Mouse (Mus musculus) intestine, embryonic 15.5 days (tissue): ENCODE results near the gene Smurf2. TPM values are rescaled to one million over a fixed set of nuclear protein-coding genes. Genes with fewer than 3 reads are reported as not detected.
A peak's percentile ranks its signal among the peaks of the same experiment; 100 is the strongest.
"Not testable (repeated sequence)": the region's sequence is repeated elsewhere in the genome, so short reads cannot be mapped to it uniquely, and the experiment has no call there.

ENCODE experiments used
- ATAC-seq: fragments of 200-750 bp; cut with Nextera tagmentation; 2 replicates; pipeline ENCODE4 v1.8.0; 2017; ENCODE audit warnings: moderate TSS enrichment, moderate library complexity
- H3K27ac ChIP-seq: fragments of 300-500 bp; sonication (generic); 2 replicates; pipeline ENCODE4 v1.5.1; 2015; ENCODE audit warnings: mild to moderate bottlenecking, inconsistent platforms
- H3K27me3 ChIP-seq: fragments of 300-500 bp; sonication (generic); replicated peaks from 2 replicates; pipeline ENCODE4 v1.6.1; 2015; ENCODE audit warnings: inconsistent platforms
- H3K36me3 ChIP-seq: fragments of 300-500 bp; sonication (generic); 2 replicates; pipeline ENCODE4 v1.6.1; 2015; ENCODE audit warnings: inconsistent platforms
- H3K4me1 ChIP-seq: fragments of 300-500 bp; sonication (generic); replicated peaks from 2 replicates; pipeline ENCODE4 v1.6.1; 2015; ENCODE audit warnings: inconsistent platforms
- H3K4me2 ChIP-seq: fragments of 300-500 bp; sonication (generic); replicated peaks from 2 replicates; pipeline ENCODE4 v1.6.1; 2015; ENCODE audit warnings: mild to moderate bottlenecking, inconsistent platforms
- H3K4me3 ChIP-seq: fragments of 300-500 bp; sonication (generic); replicated peaks from 2 replicates; pipeline ENCODE4 v1.5.1; 2015; ENCODE audit warnings: inconsistent platforms
- H3K9ac ChIP-seq: fragments of 300-500 bp; sonication (generic); 2 replicates; pipeline ENCODE4 v1.6.1; 2015; ENCODE audit warnings: inconsistent platforms
- H3K9me3 ChIP-seq: fragments of 300-500 bp; sonication (generic); 2 replicates; pipeline ENCODE4 v1.6.1; 2016; ENCODE audit warnings: inconsistent platforms
- WGBS: fragments of 180-500 bp; shearing (Covaris S2); methylation state at CpG from one replicate; pipeline ENCODE4 v1.1.7; 2015; 5-methylcytosine and 5-hydroxymethylcytosine counted together
- polyA plus RNA-seq: library from polyadenylated mRNA; unstranded; fragments of >200 nt; fragmentation: Nextera tagmentation; extraction: Ambion mirVana; gene quantifications from 2 replicates; pipeline ENCODE4 v1.2.1, GENCODE M21; 2015

The Smurf2 gene
- polyA plus RNA-seq, 1 experiment from 2014 or later, result 11.3 TPM

DNA sequence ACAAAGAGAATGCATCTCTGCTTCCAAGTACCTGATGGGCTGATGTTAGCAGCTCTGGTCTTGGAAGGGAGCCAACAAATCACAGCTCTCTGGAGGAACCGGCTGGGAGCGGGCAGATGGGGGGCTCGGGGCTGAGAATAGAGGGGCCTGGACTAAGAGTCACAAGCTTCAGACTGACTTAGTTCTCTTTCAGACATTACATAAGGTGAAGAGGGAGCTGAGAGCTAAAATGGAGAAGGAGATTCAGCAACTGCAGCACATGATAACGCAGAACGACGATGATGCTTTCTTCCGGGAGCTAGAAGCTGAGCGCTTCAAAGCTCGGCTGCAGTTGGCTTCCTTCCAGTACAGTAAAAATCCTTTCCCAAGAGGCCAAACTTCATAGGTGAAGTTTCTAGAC is 102.2 kb downstream of the Smurf2 start:
- Histone ChIP-seq H3K9ac (no peak overlapping the region), H3K27ac (no peak overlapping the region), H3K36me3 (peaks cover 23% of the 10 kb centered on the region), H3K9me3 (no peaks in the 10 kb centered on the region), H3K4me1 (no peaks in the 10 kb centered on the region; the same call in 1 of the 2 replicates), H3K27me3 (no peaks in the 10 kb centered on the region), H3K4me3 (no peak overlapping the region), H3K4me2 (no peak overlapping the region)
- ATAC-seq, result no peak
- WGBS, result 40% methylated on average over 9 of the region's 9 CpGs

DNA sequence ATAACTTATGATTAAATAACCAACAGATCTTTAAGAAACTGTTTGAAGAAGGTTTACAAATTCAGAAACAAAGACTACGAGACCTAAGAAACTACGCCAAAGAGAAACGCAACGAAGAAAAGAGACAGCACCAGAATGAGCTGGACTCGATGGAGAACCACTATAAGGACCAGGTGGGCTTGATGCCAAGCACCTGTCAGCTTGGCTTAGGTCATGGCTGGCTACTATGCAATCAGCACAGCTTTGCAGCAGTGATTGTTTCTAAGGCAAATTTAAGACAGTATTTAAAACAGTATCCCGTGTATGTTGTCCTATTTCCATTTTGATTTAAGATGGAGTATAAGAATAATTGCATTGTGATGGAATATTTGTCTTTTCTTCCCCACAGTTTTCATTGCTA is 102.7 kb downstream of the Smurf2 start:
- Histone ChIP-seq H3K4me1 (no peaks in the 10 kb centered on the region; the same call in 1 of the 2 replicates), H3K4me3 (no peak overlapping the region), H3K9me3 (no peaks in the 10 kb centered on the region), H3K36me3 (peaks cover 24% of the 10 kb centered on the region), H3K27me3 (no peaks in the 10 kb centered on the region), H3K9ac (no peak overlapping the region), H3K27ac (no peak overlapping the region), H3K4me2 (no peak overlapping the region)
- 79% methylated on average over 6 of the region's 6 CpGs for WGBS
- ATAC-seq, result no peak

DNA sequence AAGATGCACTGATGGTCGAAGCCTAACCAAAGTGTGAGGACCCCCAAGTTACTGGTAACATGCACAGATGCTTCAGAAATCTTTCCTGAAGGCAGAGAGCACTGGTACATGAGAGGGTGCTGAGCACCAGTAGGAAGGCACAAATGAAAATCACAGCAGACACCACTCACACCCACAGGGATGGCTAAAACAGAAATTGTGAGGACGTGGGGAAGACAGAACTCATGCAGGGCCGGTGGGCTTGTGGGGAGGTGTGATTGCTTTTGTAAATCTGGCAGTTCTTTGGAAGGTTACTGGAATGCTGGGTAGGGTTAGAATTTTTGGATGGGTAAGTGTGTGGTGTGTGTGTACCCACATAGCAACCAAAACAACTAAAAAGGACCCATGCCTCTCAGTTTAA is 103.4 kb downstream of the Smurf2 start:
- Histone ChIP-seq H3K36me3 (peaks cover 27% of the 10 kb centered on the region), H3K4me3 (no peak overlapping the region), H3K27me3 (no peaks in the 10 kb centered on the region), H3K27ac (no peak overlapping the region), H3K9ac (no peak overlapping the region), H3K4me1 (no peaks in the 10 kb centered on the region; the same call in 1 of the 2 replicates), H3K4me2 (no peak overlapping the region), H3K9me3 (no peaks in the 10 kb centered on the region)
- ATAC-seq, result no peak
- 92% methylated on average over 3 of the region's 3 CpGs for WGBS

DNA sequence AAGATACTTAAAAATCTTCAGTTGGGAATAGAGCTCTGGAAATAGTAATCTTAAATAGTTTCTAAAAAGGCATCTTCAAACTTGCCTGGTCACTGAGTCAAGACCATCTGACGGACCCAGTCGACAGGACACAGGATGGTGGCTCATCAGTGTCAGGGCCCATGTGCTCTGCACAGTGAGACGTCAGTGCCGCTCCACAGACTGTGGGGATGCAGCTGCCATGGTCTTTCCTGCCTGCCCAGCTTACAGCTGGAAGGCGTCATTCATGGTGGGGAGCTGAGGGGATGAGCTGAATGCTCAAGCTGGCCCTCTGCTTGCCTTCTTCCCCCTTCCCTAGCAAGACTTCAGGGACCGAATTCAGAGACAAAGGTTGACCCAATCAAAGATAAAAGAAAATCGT is 104.2 kb downstream of the Smurf2 start:
- 76% methylated on average over 7 of the region's 7 CpGs for WGBS
- no peaks in the 10 kb centered on the region for H3K9me3 ChIP-seq
- ATAC-seq, result no peak

DNA sequence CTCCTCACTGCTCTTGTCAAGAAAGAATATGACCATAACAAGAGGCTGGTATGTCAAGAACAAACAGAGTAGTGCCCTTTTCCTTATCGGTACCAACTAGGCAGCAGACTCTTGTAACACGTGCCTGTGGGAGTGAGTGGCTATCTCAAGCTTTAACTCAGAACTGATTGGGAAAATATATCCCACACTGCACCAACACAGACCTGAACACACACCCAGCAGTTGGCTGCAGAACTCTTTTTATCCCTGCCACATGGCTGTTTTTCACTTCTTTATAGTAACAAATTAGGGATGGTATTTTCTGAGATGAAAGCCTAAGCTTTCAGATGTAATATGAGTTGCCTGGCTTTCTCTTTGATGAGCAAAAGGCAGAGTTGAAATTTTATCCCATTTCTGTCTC is 104.8 kb downstream of the Smurf2 start:
- H3K4me2 ChIP-seq, result no peak overlapping the region
- no peaks in the 10 kb centered on the region for H3K9me3 ChIP-seq
- peaks cover 32% of the 10 kb centered on the region for H3K36me3 ChIP-seq
- no peak overlapping the region for H3K9ac ChIP-seq
- WGBS, result 82% methylated on average over 2 of the region's 2 CpGs
- no peak overlapping the region for H3K4me3 ChIP-seq
- H3K27me3 ChIP-seq, result no peaks in the 10 kb centered on the region
- no peak overlapping the region for H3K27ac ChIP-seq
- H3K4me1 ChIP-seq, result no peaks in the 10 kb centered on the region; the same call in 1 of the 2 replicates
- ATAC-seq, result no peak

More for the DNA sequence above, 104.2 kb downstream of the Smurf2 start:
- Histone ChIP-seq H3K4me1 (no peaks in the 10 kb centered on the region; the same call in 1 of the 2 replicates), H3K27me3 (no peaks in the 10 kb centered on the region), H3K9ac (no peak overlapping the region), H3K4me2 (no peak overlapping the region), H3K4me3 (no peak overlapping the region), H3K36me3 (peaks cover 27% of the 10 kb centered on the region), H3K27ac (no peak overlapping the region)

DNA sequence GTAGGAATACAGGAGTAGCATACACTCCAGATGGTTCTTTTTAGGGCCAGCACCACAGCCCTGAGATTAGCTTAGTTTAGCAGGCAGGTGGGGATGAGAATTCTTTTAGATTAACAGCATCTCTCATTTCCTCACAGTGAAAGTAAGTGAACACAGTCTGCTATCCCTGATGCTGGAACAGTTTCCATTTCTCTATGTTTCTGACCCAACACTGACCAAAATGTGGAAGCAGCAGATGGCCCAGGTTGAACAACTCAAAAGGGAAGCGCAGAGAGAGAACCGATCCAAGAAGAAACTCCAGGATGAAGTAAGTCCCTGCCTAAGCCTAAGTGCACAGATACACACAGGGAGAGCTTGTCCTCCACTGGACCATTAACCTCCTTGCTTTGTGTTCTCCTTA is 105.2 kb downstream of the Smurf2 start:
- H3K36me3 ChIP-seq, result peaks cover 33% of the 10 kb centered on the region
- H3K9ac ChIP-seq, result no peak overlapping the region
- ATAC-seq, result no peak
- H3K4me1 ChIP-seq, result no peaks in the 10 kb centered on the region; the same call in 1 of the 2 replicates
- H3K27me3 ChIP-seq, result no peaks in the 10 kb centered on the region
- 95% methylated on average over 2 of the region's 2 CpGs for WGBS
- no peaks in the 10 kb centered on the region for H3K9me3 ChIP-seq
- no peak overlapping the region for H3K27ac ChIP-seq
- H3K4me3 ChIP-seq, result no peak overlapping the region
- no peak overlapping the region for H3K4me2 ChIP-seq

DNA sequence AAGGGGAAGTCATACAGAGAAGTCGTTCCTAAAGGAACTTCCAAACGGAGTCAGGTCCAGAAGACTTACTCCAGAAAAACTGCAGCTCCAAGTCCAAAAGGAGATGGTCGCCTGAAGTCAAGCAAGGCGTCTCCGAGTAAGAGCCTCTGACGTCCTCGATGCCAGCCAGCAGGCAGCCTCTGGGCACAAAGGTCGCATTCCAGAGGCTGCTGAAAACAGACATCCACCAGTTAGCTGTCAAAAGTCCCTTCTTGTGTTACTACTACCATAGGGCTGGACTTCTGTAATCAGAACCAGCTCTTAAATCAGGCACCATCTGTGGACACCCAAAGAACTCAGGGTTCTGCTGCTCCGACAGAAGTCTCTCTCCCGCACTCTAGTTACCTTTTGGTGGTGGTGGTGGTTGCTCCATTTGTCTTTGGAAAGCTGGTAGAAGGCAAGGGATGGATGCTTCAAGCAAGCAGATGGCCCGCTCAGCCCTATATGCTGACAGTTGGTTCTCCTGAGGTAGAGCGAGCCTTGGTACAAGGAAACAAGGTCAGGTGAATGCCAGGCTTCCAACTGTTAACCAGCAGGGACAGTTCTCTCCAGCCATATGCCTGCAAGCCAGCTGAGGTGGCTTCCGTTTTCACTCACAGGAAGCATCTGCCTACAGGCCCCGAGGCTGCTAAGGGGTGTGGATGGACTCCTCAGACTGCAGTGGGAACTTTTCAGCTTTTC is 105.8 kb downstream of the Smurf2 start:
- Histone ChIP-seq H3K27me3 (no peaks in the 10 kb centered on the region), H3K9ac (no peak overlapping the region), H3K36me3 (peaks cover 32% of the 10 kb centered on the region), H3K9me3 (no peaks in the 10 kb centered on the region), H3K4me2 (no peak overlapping the region), H3K4me1 (no peaks in the 10 kb centered on the region; the same call in 1 of the 2 replicates), H3K4me3 (no peak overlapping the region), H3K27ac (no peak overlapping the region)
- WGBS, result 67% methylated on average over 14 of the region's 14 CpGs
- ATAC-seq, result no peak

DNA sequence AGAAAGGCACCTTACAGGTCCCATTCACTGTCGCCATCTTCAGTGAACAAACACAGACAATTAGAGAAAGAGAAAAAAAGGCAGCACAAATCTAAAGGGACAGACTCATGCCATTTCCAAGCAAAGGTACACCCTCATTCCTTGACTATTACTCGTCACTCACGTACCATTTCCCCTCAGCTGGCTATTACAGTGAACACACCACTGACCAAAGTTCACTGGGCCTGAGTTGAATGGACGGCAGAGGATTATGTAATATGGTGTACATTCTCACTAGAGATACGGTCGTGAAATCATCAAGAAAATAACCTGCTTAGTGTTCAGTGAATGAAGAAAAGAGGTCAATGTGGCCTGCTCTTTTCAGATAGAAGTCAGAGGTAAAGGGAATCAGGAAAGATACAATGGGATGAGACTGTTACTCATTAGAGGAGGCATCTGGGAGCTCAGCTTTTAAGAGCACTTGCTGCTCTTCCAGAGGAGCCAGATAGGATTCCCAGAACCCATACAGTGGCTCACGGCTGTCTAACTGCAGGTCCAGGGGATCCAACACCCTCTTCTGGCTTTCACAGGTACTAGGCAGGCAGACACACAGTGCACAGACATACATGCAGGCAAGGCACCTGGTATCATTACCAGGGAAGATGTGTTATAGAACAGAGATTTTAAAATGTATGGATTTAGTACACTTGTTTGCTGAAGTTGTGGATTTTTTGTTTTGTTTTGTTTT is 107.9 kb downstream of the Smurf2 start:
- peak; percentile 92 for ATAC-seq
- 75% methylated on average over 7 of the region's 7 CpGs for WGBS
- H3K27me3 ChIP-seq, result no peaks in the 10 kb centered on the region
- H3K4me2 ChIP-seq, result no peak overlapping the region
- H3K9ac ChIP-seq, result no peak overlapping the region
- H3K36me3 ChIP-seq, result peaks cover 28% of the 10 kb centered on the region
- H3K4me3 ChIP-seq, result no peak overlapping the region
- no peaks in the 10 kb centered on the region for H3K4me1 ChIP-seq
- H3K27ac ChIP-seq, result peak overlapping the region; percentile 68
- no peaks in the 10 kb centered on the region for H3K9me3 ChIP-seq

DNA sequence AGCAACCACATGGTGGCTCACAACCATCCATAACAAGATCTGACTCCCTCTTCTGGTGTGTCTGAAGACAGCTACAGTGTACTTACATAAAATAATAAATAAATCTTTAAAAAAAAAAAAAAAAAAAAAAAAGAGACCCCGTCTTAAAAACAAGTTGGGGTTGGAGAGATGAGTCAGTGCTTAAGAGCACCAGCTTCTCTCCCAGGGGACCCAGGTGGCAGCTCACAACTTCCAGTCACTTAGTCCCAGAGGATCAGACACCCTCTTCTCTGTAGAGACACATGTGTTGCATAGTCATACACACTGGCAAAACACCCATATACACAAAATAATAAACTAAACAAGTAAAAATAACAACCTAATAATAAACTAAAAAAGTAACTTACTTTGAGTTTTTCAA is 113.1 kb downstream of the Smurf2 start:
- 83% methylated on average over 1 of the region's 1 CpGs for WGBS
- not testable (repeated sequence) for H3K4me1 ChIP-seq, H3K9ac ChIP-seq, H3K27ac ChIP-seq, H3K27me3 ChIP-seq, H3K4me2 ChIP-seq, H3K9me3 ChIP-seq, ATAC-seq, H3K4me3 ChIP-seq
- peaks cover 23% of the 10 kb centered on the region for H3K36me3 ChIP-seq

DNA sequence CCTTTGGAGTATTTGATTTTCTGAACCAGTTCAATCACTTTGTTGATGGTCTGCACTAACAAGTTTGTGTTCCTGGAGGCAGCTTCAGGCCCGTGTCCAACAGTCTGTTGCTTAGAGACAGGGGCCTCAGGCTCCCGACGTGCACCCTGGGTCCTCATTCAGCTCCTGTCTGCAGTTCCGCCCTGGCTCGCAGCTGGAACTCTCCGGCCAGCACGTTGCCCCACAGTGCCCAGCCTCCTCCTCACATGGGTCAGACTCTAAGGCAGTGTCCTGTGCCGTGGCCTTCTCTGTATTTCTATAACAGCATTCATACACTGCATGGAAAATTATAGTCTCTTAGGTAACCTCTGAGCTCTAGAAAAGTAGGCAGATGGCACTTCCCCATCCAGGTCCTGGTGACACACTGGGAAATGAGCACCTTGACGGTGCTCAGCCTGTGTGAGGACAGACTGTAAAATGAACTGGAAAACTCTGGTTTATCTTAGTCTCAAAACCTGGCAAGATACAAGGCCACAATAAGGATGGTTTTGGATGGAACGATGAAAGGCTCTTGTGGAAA is 118.4 kb downstream of the Smurf2 start:
- no peak overlapping the region for H3K27ac ChIP-seq
- no peak overlapping the region for H3K9ac ChIP-seq
- ATAC-seq, result no peak
- 80% methylated on average over 10 of the region's 10 CpGs for WGBS
- no peaks in the 10 kb centered on the region for H3K27me3 ChIP-seq
- H3K9me3 ChIP-seq, result no peaks in the 10 kb centered on the region
- no peak overlapping the region for H3K4me2 ChIP-seq
- H3K4me3 ChIP-seq, result no peak overlapping the region
- H3K4me1 ChIP-seq, result no peaks in the 10 kb centered on the region
- peaks cover 31% of the 10 kb centered on the region for H3K36me3 ChIP-seq

DNA sequence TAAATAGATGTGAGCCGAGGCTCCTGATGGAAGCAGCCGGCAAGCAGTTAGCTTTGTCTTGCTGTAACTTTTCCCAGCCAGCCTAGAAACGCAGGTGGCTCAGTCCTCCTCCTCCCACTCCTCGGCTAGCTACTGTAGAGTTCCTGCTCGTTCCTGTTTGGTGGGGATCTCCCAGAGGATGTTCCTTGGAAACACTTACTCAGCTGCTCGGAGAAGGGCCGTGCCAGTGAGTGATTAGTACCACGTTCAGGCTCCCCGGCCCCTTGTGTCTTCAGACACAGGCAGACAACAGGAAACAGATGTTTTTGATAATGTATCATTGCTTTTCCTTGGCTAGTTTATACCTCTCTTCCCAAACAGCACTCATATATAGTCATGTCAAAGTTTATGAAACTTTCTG is 124.8 kb downstream of the Smurf2 start:
- H3K4me3 ChIP-seq, result no peak overlapping the region
- ATAC-seq, result no peak; the same call in 1 of the 2 replicates
- H3K4me1 ChIP-seq, result no peaks in the 10 kb centered on the region
- 58% methylated on average over 9 of the region's 9 CpGs for WGBS
- H3K9ac ChIP-seq, result no peak overlapping the region
- H3K27me3 ChIP-seq, result no peaks in the 10 kb centered on the region
- H3K4me2 ChIP-seq, result no peak overlapping the region
- no peaks in the 10 kb centered on the region for H3K9me3 ChIP-seq
- H3K27ac ChIP-seq, result no peak overlapping the region
- H3K36me3 ChIP-seq, result peaks cover 21% of the 10 kb centered on the region

DNA sequence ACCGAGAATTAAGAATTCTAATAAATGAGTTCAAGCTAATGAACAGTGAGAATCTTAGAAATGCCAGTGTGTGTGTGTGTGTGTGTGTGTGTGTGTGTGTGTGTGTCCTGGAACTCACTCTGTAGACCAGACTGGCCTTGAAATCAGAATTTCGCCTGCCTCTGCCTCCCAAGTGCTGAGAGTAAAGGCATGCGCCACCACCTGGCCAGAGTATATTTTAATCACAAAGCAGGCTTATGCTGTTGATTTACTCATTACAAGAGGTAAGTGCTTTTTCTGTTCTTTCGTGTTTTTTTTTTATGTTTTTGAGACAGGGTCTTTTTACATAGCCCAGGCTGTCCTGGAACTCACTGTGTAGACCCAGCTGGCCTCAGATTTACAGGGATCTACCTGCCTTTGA is 126.7 kb downstream of the Smurf2 start:
- H3K36me3 ChIP-seq, result peaks cover 18% of the 10 kb centered on the region
- no peak for ATAC-seq

More for the DNA sequence above, 126.7 kb downstream of the Smurf2 start:
- H3K4me1 ChIP-seq, result no peaks in the 10 kb centered on the region
- H3K27me3 ChIP-seq, result no peaks in the 10 kb centered on the region
- no peak overlapping the region for H3K27ac ChIP-seq
- no peak overlapping the region for H3K4me3 ChIP-seq
- H3K4me2 ChIP-seq, result no peak overlapping the region
- H3K9ac ChIP-seq, result no peak overlapping the region
- H3K9me3 ChIP-seq, result no peaks in the 10 kb centered on the region
- WGBS, result 76% methylated on average over 4 of the region's 4 CpGs
